Mouse (Mus musculus): ENCODE measurements around the gene Prkca.
A peak's percentile ranks its signal among the peaks of the same experiment; 100 is the strongest.

DNA sequence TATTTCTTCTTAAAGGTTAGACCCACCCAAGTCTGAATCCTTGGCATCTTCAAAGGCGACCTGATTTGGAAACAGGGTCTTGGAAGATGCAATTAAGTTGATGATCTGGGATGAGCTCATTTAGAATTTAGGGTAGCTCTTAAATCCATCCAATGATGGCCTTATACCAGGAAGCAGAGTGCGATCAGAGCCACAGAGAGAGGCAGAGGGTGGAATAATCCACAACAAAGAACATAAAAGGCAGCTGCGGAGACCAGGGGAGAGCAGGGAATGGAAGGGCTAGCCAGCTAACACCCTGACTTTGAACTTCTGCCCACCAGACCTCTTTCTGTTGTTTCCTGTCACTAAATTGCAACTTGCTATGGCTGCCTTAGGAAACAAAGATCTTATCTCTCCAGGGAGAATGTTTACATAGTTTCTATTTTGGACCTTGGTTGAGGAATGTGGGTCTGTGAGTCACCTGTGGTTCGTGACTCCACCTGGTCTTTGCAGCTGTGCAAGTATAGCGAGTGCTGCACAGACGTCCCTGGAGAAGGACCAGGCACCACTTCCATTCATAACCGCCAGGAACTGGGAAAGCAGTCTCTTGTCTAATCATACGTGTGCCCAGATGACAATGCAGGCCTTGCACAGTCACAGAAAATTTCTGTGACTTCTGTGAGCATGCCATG lies 242.3 kb downstream of the Prkca start:
- 0 out of 2 replicates have a peak, but pooled peaks have one; percentile 12 for TF ChIP-seq CTCF (IDR thresholded peaks at IDR 0.05)
- TF ChIP-seq EP300 (IDR thresholded peaks at IDR 0.05; ENCODE audit: insufficient read depth, low read depth, low read length): no peak
- TF ChIP-seq POLR2A (IDR thresholded peaks at IDR 0.05; ENCODE audit: insufficient read depth, low read depth, low read length): no peak

All from heart, adult 2 months (tissue).